Mouse (Mus musculus) heart, embryonic 14.5 days (tissue): ENCODE data around the gene Ccser2. TPM values are rescaled to one million over a fixed set of nuclear protein-coding genes. Genes with fewer than 3 reads are reported as not detected.

Experiments
- ATAC-seq: fragments of 200-750 bp; cut with Nextera tagmentation; 2 replicates; pipeline ENCODE4 v1.8.0; 2017; ENCODE audit warnings: low read depth, moderate TSS enrichment; ENCODE audit not compliant: insufficient number of reproducible peaks, insufficient read depth, low FRiP score
- H3K27ac ChIP-seq, 2 experiments: fragments of 200-500 bp in 1 of 2; fragments of 300-500 bp in 1 of 2; sonication (generic) in 1 of 2; replicated peaks in 1 of 2; 2 replicates each; pipeline ENCODE4 v1.5.1; 2012 to 2014; ENCODE audit warnings: low read depth in 2 of 2, low read length in 2 of 2, control low read depth in 1 of 2, mild to moderate bottlenecking in 1 of 2, mixed read lengths in 1 of 2; ENCODE audit not compliant: control insufficient read depth in 1 of 2, insufficient read depth in 1 of 2
- H3K27me3 ChIP-seq: fragments of 300-500 bp; sonication (generic); 2 replicates; pipeline ENCODE4 v1.6.1; 2014; ENCODE audit warnings: mild to moderate bottlenecking, low read length, control low read depth; ENCODE audit not compliant: control insufficient read depth, insufficient read depth
- H3K36me3 ChIP-seq: fragments of 300-500 bp; sonication (generic); 2 replicates; pipeline ENCODE4 v1.6.1; 2014; ENCODE audit warnings: mild to moderate bottlenecking, control low read depth, low read length, mixed read lengths; ENCODE audit not compliant: control insufficient read depth, insufficient read depth
- H3K4me1 ChIP-seq, 2 experiments: fragments of 200-500 bp in 1 of 2; fragments of 300-500 bp in 1 of 2; sonication (generic) in 1 of 2; 2 replicates each; pipeline ENCODE4 v1.6.1; 2012 to 2014; ENCODE audit warnings: low read length in 2 of 2, control low read depth in 1 of 2, mixed read lengths in 1 of 2; ENCODE audit not compliant: control insufficient read depth in 2 of 2, insufficient read depth in 2 of 2
- H3K4me2 ChIP-seq: fragments of 300-500 bp; sonication (generic); 2 replicates; pipeline ENCODE4 v1.6.1; 2014; ENCODE audit warnings: mild to moderate bottlenecking, low read length
- H3K4me3 ChIP-seq, 2 experiments: fragments of 200-500 bp in 1 of 2; fragments of 300-500 bp in 1 of 2; sonication (generic) in 1 of 2; 2 replicates each; pipeline ENCODE4 v1.5.1; 2012 to 2014; ENCODE audit warnings: low read length in 2 of 2, mild to moderate bottlenecking in 2 of 2, control low read depth in 1 of 2, low read depth in 1 of 2, moderate library complexity in 1 of 2; ENCODE audit not compliant: control insufficient read depth in 1 of 2, insufficient read depth in 1 of 2
- H3K9ac ChIP-seq: fragments of 300-500 bp; sonication (generic); 2 replicates; pipeline ENCODE4 v1.6.1; 2014; ENCODE audit warnings: mild to moderate bottlenecking, low read length
- H3K9me3 ChIP-seq: fragments of 300-500 bp; sonication (generic); 2 replicates; pipeline ENCODE4 v1.6.1; 2016; ENCODE audit warnings: low read length, control low read depth; ENCODE audit not compliant: control insufficient read depth
- WGBS: fragments of 180-500 bp; shearing (Covaris S2); extraction: QIAGEN DNeasy Blood & Tissue Kit; methylation state at CpG from one replicate; pipeline ENCODE4 v1.1.7; 2014; 5-methylcytosine and 5-hydroxymethylcytosine counted together
- polyA plus RNA-seq: library from polyadenylated mRNA; unstranded; fragments of >200 nt; fragmentation: Nextera tagmentation; extraction: Ambion mirVana; gene quantifications from 2 replicates; pipeline ENCODE4 v1.2.1, GENCODE M21; 2014

Gene Ccser2
- polyA plus RNA-seq, 1 experiment from 2014 or later, result 61.8 TPM

DNA sequence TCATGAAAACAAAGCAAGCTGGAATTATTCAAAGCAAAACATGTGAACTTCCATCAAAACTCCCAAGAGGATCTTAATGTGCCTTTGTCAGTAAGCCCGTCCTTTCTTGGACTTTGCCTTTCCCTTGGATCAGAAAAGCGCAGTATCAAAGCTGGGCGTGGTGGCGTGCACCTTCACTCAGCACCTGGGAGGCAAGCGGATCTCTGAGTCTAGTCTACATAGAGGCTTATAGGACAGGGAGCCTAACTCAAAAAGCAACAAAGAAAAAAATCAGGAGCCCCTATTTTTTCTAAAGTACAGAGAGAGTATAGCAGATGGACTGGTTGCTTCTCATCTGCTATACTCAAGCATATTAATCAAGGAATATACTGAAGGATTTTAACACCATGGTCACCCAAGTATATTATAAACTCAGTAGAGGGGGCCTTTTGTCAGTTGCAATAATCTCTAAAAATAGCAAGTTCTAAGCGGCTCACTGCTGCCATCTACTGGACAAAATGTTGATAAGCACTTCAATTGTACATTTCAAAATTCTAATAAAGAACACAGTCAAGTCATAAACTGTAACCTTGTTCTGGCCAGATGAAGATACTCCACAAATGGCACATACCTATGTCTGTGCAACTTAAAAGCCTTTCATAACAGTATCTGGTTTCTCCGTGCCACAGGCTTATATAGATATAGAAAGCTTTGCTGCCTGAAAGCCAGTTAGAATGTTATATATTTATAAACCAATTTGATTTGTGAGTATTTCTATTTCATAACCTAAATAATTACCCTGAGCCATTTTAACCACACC is 31.3 kb downstream of the Ccser2 start:
- Histone ChIP-seq H3K27me3 (no peaks in the 10 kb centered on the region), H3K9me3 (no peaks in the 10 kb centered on the region), H3K36me3 (peaks cover 33% of the 10 kb centered on the region), H3K4me3 (no peak overlapping the region), H3K27ac (peak overlapping the region in 1 of 2 experiments; percentile 41; a peak in 3 of 4 replicates), H3K9ac (no peak overlapping the region), H3K4me2 (no peak overlapping the region), H3K4me1 (peaks cover 2 to 7% of the 10 kb centered on the region in 2 experiments; a peak in 3 of 4 replicates)
- 66% methylated on average over 7 of the region's 7 CpGs for WGBS
- ATAC-seq, result no peak

DNA sequence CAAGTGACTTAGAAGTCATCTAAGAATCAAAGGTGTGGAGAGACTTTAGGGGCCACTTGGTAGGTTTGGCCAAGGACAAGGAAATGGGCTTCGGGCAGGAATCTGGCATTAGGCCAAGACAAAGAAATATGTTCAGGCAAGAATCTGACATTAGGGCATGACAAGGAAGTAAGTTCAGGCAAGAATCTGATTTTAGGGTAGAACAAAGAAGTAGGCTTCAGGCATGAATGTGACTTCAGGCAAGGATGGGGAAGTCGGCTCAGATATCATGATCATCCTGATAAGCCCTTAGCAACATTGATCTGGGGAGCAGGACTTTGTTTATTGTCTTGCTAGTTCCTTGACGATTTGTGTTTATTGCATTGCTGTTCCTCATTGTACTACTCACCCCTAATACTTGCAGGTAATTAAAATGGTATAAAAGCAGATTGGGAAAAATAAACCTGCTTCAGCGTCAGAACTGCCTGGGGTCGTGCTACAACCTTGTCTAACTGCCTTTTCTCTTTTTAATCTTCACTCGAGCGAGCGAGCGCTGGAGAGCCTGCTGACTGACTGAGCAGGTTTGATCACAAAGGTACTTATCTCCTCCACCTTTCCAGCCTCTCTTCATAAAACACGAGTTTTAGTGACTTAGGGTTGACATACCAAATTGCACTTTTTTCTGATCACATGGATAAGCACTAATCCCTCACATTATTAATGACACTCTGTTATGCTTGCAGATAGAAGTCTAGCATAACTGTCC is 35.8 kb downstream of the Ccser2 start:
- H3K4me3 ChIP-seq, result no peak overlapping the region
- no peaks in the 10 kb centered on the region for H3K9me3 ChIP-seq
- H3K36me3 ChIP-seq, result peaks cover 11% of the 10 kb centered on the region
- H3K27me3 ChIP-seq, result no peaks in the 10 kb centered on the region
- H3K9ac ChIP-seq, result no peak overlapping the region
- 69% methylated on average over 10 of the region's 10 CpGs for WGBS
- ATAC-seq, result no peak
- H3K4me1 ChIP-seq, result peaks cover 2 to 7% of the 10 kb centered on the region in 2 experiments; a peak in 3 of 4 replicates
- H3K27ac ChIP-seq, result no peak overlapping the region
- no peak overlapping the region for H3K4me2 ChIP-seq

DNA sequence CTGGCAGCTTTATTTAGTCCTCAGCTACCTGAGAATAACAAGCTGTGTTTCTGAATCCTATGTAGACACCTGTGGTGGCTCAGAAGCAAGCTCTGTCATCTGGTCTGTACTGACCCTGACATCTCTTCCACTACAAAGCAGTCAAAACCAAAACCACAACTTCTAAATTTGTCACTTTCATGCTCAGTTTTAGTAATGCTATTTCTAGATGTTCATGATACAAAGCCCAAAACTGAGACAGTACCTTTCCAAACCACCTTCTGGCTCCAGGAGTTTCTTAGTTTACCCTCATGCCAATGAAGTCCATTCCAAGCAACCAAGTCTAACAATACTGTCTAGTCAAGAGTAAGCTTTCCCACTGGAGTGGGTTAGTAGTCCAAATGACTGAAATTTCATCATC is 36.5 kb downstream of the Ccser2 start:
- ATAC-seq, result no peak
- no peaks in the 10 kb centered on the region for H3K27me3 ChIP-seq
- peaks cover 7% of the 10 kb centered on the region; the same call in 1 of the 2 replicates for H3K36me3 ChIP-seq
- no peaks in the 10 kb centered on the region for H3K9me3 ChIP-seq
- H3K4me1 ChIP-seq, result peaks cover 1 to 2% of the 10 kb centered on the region in 2 experiments; a peak in 2 of 4 replicates
- H3K4me3 ChIP-seq, result no peak overlapping the region
- H3K4me2 ChIP-seq, result no peak overlapping the region
- H3K27ac ChIP-seq, result no peak overlapping the region
- H3K9ac ChIP-seq, result no peak overlapping the region

DNA sequence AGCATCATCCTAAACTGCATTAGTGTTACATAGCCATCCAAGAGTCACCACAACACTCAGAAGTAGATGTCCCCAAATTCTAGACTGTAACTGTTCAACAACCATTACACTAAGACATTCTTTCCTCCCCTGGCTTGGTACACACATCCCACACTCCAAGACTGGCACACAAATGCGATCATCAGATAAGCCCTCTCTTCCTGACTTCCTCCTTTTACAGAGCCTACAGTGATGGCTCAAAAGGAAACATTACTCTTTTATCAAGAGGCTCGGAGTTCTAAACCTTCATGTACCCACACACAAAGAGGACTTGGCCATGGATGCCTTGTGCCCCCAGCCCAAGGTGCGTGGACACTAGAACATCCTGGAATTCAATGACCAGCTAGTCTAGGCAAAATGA is 45.2 kb downstream of the Ccser2 start:
- Histone ChIP-seq H3K9ac (no peak overlapping the region), H3K36me3 (peaks cover 22% of the 10 kb centered on the region), H3K27ac (no peak overlapping the region), H3K9me3 (no peaks in the 10 kb centered on the region), H3K4me2 (no peak overlapping the region), H3K4me1 (peaks cover 4 to 6% of the 10 kb centered on the region in 2 experiments; a peak in 2 of 4 replicates), H3K4me3 (no peak overlapping the region), H3K27me3 (no peaks in the 10 kb centered on the region)
- ATAC-seq, result no peak
- 74% methylated on average over 3 of the region's 3 CpGs for WGBS

DNA sequence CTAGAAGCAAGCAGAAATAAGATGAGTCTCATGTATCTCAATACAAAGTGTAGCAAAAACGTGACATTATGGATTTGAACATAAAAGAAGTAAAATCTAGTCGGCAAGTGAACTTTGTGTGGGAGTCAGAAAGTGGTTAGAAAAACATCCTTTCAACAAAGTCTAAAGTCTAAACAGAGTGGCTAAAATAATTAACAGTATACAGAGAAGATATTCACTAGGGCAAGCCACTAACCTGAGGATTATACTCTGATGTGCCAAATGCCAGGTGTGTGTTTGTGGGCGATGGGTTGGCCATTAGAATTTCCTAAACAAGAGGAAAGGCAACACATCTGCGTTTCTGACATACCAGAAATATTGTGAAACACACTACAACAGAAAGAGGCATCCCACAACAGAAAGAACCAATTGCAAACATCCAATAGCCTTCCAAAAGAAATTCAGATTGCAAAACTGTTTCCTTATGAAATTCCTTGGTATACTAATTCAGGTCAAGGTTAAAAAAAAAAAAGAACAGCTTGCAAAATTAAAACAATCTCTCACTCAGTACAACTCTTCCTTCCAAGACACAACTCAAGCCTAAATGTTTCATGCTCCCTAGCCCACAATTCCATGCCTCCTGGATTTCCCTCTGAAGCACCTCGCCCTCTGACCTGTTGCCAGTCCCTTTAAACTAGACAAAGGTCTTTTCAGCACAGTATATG is 47.1 kb downstream of the Ccser2 start:
- WGBS, result 84% methylated on average over 5 of the region's 5 CpGs
- peaks cover 5 to 17% of the 10 kb centered on the region in 2 experiments; a peak in 3 of 4 replicates for H3K4me1 ChIP-seq
- no peak overlapping the region for H3K27ac ChIP-seq
- no peak overlapping the region for H3K4me2 ChIP-seq
- no peaks in the 10 kb centered on the region for H3K9me3 ChIP-seq
- H3K36me3 ChIP-seq, result peaks cover 29% of the 10 kb centered on the region
- H3K9ac ChIP-seq, result no peak overlapping the region
- H3K4me3 ChIP-seq, result no peak overlapping the region
- ATAC-seq, result no peak
- no peaks in the 10 kb centered on the region for H3K27me3 ChIP-seq

DNA sequence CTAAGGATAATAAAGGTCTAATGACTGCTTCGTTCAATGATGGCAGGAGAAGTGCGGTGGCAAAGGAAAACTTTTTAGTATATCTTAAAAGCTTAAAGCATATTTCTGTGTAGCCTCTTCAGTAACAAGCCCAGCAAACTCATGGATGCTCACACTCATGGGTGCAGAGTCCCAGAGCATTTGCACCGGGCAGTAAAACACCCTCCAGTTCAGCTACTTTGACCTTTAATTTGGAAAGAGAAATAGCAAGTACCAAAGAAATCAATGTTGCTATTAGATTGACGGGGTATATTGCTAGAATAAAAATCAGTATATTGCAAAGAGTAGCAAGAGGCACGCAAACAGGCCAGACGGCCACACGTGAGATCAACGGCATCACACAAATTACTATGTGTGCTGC is 48.7 kb downstream of the Ccser2 start:
- WGBS, result 89% methylated on average over 8 of the region's 8 CpGs
- ATAC-seq, result no peak
- peaks cover 32% of the 10 kb centered on the region for H3K36me3 ChIP-seq
- no peaks in the 10 kb centered on the region for H3K27me3 ChIP-seq
- peaks cover 5 to 17% of the 10 kb centered on the region in 2 experiments; a peak in 3 of 4 replicates for H3K4me1 ChIP-seq
- H3K9ac ChIP-seq, result no peak overlapping the region
- no peak overlapping the region for H3K4me3 ChIP-seq
- no peak overlapping the region; the same call in 1 of the 2 replicates for H3K4me2 ChIP-seq
- H3K27ac ChIP-seq, result peak overlapping the region; percentile 98 to 100
- no peaks in the 10 kb centered on the region for H3K9me3 ChIP-seq

DNA sequence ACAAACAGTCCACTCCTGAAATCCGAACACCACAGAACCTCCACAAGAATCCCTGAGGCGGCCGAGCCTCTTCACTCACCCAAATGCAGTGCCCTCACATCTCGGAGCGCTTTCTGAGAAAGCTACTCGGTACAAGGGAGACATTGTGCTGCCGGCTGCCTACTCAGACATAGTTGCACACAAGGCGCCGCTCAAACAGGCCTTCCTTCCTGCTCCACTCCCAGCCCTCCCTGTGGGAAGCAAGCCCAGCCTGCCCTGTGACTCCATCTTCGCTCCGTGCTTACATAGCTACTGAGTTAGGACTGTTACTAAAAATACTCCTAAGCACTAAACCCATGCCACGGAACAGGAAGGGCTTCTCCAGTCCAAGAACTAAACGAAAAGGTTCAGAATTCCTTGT is 49.4 kb downstream of the Ccser2 start:
- no peaks in the 10 kb centered on the region for H3K27me3 ChIP-seq
- WGBS, result 10% methylated on average over 13 of the region's 13 CpGs
- H3K27ac ChIP-seq, result peak overlapping the region; percentile 98 to 100
- H3K36me3 ChIP-seq, result peaks cover 25% of the 10 kb centered on the region
- H3K9me3 ChIP-seq, result no peaks in the 10 kb centered on the region
- H3K9ac ChIP-seq, result peak overlapping the region; percentile 92
- peaks cover 5 to 17% of the 10 kb centered on the region in 2 experiments; a peak in 3 of 4 replicates for H3K4me1 ChIP-seq
- H3K4me3 ChIP-seq, result peak overlapping the region; percentile 55 to 86
- peak overlapping the region; percentile 72 for H3K4me2 ChIP-seq
- ATAC-seq, result peak; percentile 93
